Mouse (Mus musculus) testis, adult 2 months (tissue): Measurements from ENCODE around the gene Ptpn3.

ENCODE experiments used
- CTCF ChIP-seq: fragments of 200-500 bp; IDR thresholded peaks from 2 replicates; pipeline ENCODE4 v1.5.1; 2012; ENCODE audit warnings: low read depth, mild to moderate bottlenecking, inconsistent platforms, low read length, moderate library complexity; ENCODE audit not compliant: control insufficient read depth, insufficient read depth, insufficient replicate concordance
- POLR2A ChIP-seq: fragments of 200-500 bp; IDR thresholded peaks from 2 replicates; pipeline ENCODE4 v1.6.1; 2012; ENCODE audit warnings: low read depth, mild to moderate bottlenecking, inconsistent platforms, low read length, moderate library complexity; ENCODE audit not compliant: control insufficient read depth

DNA sequence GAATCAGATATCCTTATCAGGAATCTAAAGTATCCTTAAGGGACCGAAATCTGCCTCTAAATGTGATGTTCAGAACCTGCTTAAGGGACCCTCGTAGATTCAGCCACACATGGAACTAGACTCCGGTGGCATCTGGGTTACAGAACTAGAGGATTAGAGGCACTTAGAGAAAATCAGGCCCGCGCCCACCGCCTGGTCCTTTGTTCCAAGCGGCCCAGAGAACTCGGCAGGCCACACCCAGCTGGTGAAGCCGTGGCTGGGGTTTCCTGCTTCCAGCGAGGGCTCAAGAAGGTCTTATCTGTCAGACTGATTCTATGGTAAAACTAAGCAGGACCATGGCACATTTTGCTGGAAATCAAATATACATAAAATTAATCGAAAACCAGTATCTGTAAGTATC is 58.3 kb downstream of the Ptpn3 start:
- TF ChIP-seq CTCF (no peak), POLR2A (no peak)
